Mouse (Mus musculus) stomach, embryonic 16.5 days (tissue): ENCODE measurements at regions not wholly inside any gene's neighbourhood (a gene's known extent, or its start where the extent isn't known, plus 50 kb on each side); places are given as distances from the start of the nearest gene placed in this dataset.

Source experiments
- ATAC-seq: fragments of 200-750 bp; cut with Nextera tagmentation; 2 replicates; pipeline ENCODE4 v1.8.0; 2017; ENCODE audit warnings: moderate number of reproducible peaks, moderate TSS enrichment; ENCODE audit not compliant: insufficient read depth, low FRiP score
- H3K27ac ChIP-seq: fragments of 300-500 bp; sonication (generic); 2 replicates; pipeline ENCODE4 v1.5.1; 2014; ENCODE audit warnings: low read length
- H3K27me3 ChIP-seq: fragments of 300-500 bp; sonication (generic); 2 replicates; pipeline ENCODE4 v1.6.1; 2014; ENCODE audit warnings: low read length, control low read depth, mixed read lengths; ENCODE audit not compliant: control insufficient read depth, insufficient read depth
- H3K36me3 ChIP-seq: fragments of 300-500 bp; sonication (generic); 2 replicates; pipeline ENCODE4 v1.6.1; 2014; ENCODE audit warnings: low read length; ENCODE audit not compliant: control insufficient read depth, insufficient read depth
- H3K4me1 ChIP-seq: fragments of 300-500 bp; sonication (generic); 2 replicates; pipeline ENCODE4 v1.6.1; 2014; ENCODE audit warnings: low read length, control low read depth, mixed read lengths; ENCODE audit not compliant: control insufficient read depth, insufficient read depth
- H3K4me2 ChIP-seq: fragments of 300-500 bp; sonication (generic); 2 replicates; pipeline ENCODE4 v1.6.1; 2014; ENCODE audit warnings: low read depth, low read length, mixed read lengths
- H3K4me3 ChIP-seq: fragments of 300-500 bp; sonication (generic); replicated peaks from 2 replicates; pipeline ENCODE4 v1.5.1; 2014; ENCODE audit warnings: mild to moderate bottlenecking, low read length
- H3K9ac ChIP-seq: fragments of 300-500 bp; sonication (generic); 2 replicates; pipeline ENCODE4 v1.6.1; 2014; ENCODE audit warnings: low read length
- H3K9me3 ChIP-seq: fragments of 300-500 bp; sonication (generic); replicated peaks from 2 replicates; pipeline ENCODE4 v1.6.1; 2016; ENCODE audit warnings: low read length, control low read depth; ENCODE audit not compliant: control insufficient read depth
- WGBS: fragments of 180-500 bp; shearing (Covaris S2); extraction: QIAGEN DNeasy Blood & Tissue Kit; methylation state at CpG from one replicate; pipeline ENCODE4 v1.1.7; 2014; 5-methylcytosine and 5-hydroxymethylcytosine counted together

DNA sequence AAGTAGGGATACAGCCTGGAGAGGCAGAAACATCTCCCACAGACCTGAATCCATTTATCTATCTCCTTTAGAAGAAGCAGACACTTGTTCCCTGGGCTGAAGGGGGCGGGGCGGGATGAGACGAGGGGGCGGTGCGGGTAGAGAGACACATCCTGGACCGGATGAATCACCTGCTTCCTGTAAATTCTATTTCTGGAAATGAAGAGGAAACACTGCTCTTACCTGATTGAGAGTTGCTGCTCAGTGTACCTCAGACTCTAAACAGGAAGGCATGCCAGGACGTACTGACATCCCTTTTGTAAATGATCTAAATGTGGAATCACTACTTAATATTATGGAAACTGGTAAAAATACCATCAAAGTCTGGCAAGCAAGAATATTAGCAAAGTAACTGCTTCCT is 105.5 kb upstream of the Noct start:
- Histone ChIP-seq H3K4me1 (no peaks in the 10 kb centered on the region), H3K27me3 (no peaks in the 10 kb centered on the region), H3K9me3 (no peaks in the 10 kb centered on the region), H3K4me3 (no peak overlapping the region), H3K4me2 (no peak overlapping the region), H3K27ac (no peak overlapping the region), H3K9ac (no peak overlapping the region), H3K36me3 (no peaks in the 10 kb centered on the region)
- 76% methylated on average over 7 of the region's 7 CpGs for WGBS
- 0 out of 2 replicates have a peak, but pooled peaks have one; percentile 37 for ATAC-seq

DNA sequence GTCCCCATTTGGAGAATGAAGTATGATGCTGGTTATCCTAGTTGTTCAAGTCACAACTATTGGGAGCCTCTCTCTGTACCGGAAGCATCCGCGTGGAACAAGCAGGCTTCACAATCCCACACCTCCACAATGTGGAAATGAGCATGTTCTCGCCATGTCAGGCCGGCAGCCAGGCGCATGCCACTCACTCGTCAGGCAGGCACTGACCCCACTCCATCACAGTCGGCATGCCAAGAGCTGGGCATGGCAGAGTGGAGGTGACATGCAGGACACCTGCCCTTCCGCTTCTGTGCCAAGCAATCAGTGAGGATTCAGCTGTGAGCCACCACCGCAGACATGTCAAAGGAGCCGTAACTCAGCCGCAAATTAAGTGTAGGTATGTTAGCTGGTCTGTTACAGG is 103.7 kb upstream of the Noct start:
- 89% methylated on average over 12 of the region's 12 CpGs for WGBS

DNA sequence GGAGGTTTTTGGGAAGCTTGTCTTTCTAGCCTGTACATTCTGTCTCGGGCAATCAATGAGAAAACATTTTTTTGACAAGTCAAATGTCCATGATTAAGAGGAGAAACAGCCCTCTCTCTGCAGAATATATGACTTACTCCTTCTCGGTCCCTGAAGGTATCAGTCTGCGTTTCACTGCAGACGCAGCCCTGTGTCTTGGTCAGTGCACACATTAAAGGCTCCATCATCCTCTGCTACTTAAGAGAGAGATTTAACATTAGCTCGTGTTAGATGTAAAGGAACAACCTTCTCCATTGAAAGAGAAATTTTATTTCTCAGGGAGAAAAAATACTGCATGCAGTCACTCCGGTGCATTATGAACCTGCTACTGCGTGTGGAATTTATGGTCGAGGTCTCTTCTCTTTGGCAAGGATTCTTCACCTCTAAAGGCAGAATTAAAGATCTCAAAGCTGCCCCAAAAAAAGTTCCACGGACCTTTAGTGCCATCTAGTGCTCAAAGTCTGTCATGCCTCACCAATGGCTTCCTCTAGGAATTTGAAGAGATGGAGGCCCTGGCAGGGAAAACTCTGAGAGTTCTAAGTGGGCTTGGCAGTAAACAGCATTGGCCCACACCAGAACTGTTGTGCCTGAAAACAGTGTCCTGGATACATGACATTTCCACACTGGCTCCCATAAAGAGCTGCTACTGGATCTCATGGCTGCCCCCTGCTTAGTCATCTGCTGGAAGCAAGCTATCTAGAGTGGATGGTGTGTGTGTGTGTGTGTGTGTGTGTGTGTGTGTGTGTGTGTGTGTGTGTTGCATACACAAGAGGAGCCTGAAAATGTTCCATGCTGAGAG is 102.3 kb upstream of the Noct start:
- H3K4me1 ChIP-seq, result no peaks in the 10 kb centered on the region
- no peak for ATAC-seq
- no peaks in the 10 kb centered on the region for H3K9me3 ChIP-seq
- H3K9ac ChIP-seq, result no peak overlapping the region
- WGBS, result 25% methylated on average over 9 of the region's 9 CpGs
- H3K27me3 ChIP-seq, result no peaks in the 10 kb centered on the region
- H3K36me3 ChIP-seq, result no peaks in the 10 kb centered on the region
- no peak overlapping the region for H3K27ac ChIP-seq
- no peak overlapping the region for H3K4me2 ChIP-seq
- no peak overlapping the region for H3K4me3 ChIP-seq

More for the DNA sequence above, 103.7 kb upstream of the Noct start:
- no peak for ATAC-seq
- H3K27me3 ChIP-seq, result no peaks in the 10 kb centered on the region
- H3K36me3 ChIP-seq, result no peaks in the 10 kb centered on the region
- H3K27ac ChIP-seq, result no peak overlapping the region
- H3K9me3 ChIP-seq, result no peaks in the 10 kb centered on the region
- H3K4me1 ChIP-seq, result no peaks in the 10 kb centered on the region
- H3K4me3 ChIP-seq, result no peak overlapping the region
- H3K9ac ChIP-seq, result no peak overlapping the region
- H3K4me2 ChIP-seq, result no peak overlapping the region

DNA sequence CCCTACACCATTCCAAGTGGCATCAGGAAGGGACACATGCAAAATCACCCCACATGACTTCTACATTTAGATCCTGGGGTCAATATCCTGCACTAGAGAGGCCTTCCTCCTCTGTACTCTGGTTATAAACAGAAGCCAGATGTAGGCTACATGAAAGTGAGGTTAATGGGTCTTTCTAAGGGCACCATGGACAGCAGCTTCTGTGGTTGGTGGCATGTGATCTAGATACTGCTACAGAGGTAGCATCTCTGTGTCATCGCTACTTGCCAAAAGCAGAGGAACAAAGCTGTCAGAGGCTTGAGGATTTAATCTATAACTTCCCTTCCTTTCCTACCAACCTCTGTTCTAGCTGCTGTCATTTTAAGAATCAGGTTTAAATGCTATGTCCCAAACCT is 101.7 kb upstream of the Noct start:
- no peak for ATAC-seq
- no peak overlapping the region for H3K9ac ChIP-seq
- H3K4me2 ChIP-seq, result no peak overlapping the region
- H3K4me3 ChIP-seq, result no peak overlapping the region
- no peaks in the 10 kb centered on the region for H3K27me3 ChIP-seq
- H3K36me3 ChIP-seq, result no peaks in the 10 kb centered on the region
- no peak overlapping the region for H3K27ac ChIP-seq
- WGBS, result 96% methylated on average over 1 of the region's 1 CpGs
- no peaks in the 10 kb centered on the region for H3K9me3 ChIP-seq
- H3K4me1 ChIP-seq, result no peaks in the 10 kb centered on the region

DNA sequence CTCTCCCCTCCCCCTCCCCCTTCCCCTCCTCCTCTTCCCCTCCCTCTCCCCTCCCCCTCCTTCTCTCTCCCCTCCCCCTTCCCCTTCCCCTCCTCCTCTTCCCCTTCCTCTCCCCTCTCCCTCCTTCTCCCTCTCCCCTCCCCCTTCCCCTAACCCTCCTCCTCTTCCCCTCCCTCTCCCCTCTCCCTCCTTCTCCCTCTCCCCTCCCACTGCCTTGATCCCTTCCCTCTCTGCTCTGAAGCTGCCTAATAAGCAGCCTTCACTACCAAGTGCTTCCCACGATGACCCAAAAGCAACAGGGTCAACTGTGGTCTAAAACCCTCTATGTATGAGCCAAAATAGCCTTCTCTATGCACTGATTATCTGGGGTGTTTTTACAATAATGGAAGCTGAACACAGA is 96.4 kb upstream of the Noct start:
- WGBS, result 82% methylated on average over 1 of the region's 1 CpGs

DNA sequence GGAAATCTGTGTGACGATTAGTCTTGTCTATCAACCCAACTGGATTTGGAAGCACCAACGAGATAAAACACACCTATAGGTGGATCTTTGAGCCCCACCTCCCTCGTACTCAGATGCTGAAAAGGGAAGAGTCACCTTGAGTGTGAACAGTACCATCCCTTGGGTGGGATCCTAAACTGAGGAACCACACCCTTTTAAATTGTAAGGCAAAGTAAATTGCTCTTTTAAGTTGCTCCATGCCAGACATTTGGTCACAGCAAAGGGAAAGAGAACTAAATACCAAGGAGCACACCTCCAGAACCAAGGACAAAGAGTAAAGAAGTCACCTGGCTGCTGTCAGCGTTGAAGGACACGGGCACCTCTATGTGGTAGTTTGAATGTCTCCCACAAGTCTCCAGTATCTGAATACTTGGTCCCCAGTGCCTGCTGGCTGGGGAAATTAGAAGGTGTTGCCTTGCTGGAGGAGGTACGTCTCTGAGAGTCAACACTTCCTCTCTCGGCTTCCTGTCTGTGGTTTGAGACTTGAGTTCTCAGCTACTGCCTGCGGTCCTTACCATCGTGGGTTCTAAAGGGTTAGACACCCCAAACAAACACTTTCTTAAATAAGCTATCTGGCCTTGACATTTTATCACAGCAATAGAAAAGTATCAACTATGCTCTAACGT is 95.6 kb upstream of the Noct start:
- no peak for ATAC-seq

More for the DNA sequence above, 96.4 kb upstream of the Noct start:
- Histone ChIP-seq H3K4me2 (no peak overlapping the region), H3K27me3 (no peaks in the 10 kb centered on the region), H3K9ac (no peak overlapping the region), H3K36me3 (no peaks in the 10 kb centered on the region), H3K27ac (no peak overlapping the region), H3K9me3 (no peaks in the 10 kb centered on the region), H3K4me1 (no peaks in the 10 kb centered on the region), H3K4me3 (no peak overlapping the region)
- ATAC-seq, result no peak

DNA sequence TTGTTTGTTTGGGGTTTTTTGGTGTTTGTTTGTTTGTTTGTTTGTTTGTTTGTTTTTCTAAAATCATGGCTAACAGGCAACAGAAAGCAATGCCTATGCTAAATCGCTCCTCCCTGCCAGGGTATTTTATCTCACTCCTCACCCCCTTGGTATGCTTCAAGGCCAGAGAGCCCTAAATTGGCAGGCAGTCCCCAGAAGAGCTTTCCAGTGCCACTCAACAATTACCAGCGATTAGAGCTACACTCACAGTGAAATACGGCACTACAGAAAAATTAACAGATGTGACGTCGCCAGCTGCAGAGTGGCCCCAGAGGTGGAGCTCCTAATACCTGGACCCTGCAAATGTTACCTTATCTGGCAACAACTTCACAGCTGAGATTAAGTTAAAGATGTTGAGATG is 93.5 kb upstream of the Noct start:
- H3K27ac ChIP-seq, result no peak overlapping the region
- H3K4me2 ChIP-seq, result no peak overlapping the region
- no peaks in the 10 kb centered on the region for H3K36me3 ChIP-seq
- no peak overlapping the region for H3K9ac ChIP-seq
- no peak overlapping the region for H3K4me3 ChIP-seq
- ATAC-seq, result no peak
- no peaks in the 10 kb centered on the region for H3K4me1 ChIP-seq
- 81% methylated on average over 5 of the region's 5 CpGs for WGBS
- H3K27me3 ChIP-seq, result no peaks in the 10 kb centered on the region
- no peaks in the 10 kb centered on the region for H3K9me3 ChIP-seq

More for the DNA sequence above, 95.6 kb upstream of the Noct start:
- no peak overlapping the region for H3K4me3 ChIP-seq
- H3K9ac ChIP-seq, result no peak overlapping the region
- H3K9me3 ChIP-seq, result no peaks in the 10 kb centered on the region
- no peaks in the 10 kb centered on the region for H3K4me1 ChIP-seq
- no peak overlapping the region for H3K27ac ChIP-seq
- H3K27me3 ChIP-seq, result no peaks in the 10 kb centered on the region
- H3K4me2 ChIP-seq, result no peak overlapping the region
- H3K36me3 ChIP-seq, result no peaks in the 10 kb centered on the region
- WGBS, result 79% methylated on average over 10 of the region's 10 CpGs

DNA sequence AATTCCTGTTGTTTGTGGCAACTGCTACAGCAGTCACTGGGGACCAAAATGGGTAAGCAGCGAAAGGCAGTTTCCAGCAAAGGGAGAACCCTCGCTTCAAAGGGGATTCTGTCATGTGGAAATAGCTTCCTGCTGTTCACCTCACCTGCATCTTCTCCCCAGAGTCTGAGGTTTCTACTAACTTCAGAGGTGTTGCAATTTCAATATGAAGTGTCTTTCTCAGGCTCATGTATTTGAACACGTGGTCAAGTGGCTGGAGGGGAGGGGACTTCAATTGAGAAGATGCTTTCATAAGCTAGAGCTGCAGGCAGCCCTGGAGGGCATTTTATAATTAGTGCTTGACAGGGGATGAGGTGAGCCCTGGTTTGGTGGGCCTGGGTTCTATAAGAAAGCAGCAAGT is 92.9 kb upstream of the Noct start:
- Histone ChIP-seq H3K27me3 (no peaks in the 10 kb centered on the region), H3K9me3 (no peaks in the 10 kb centered on the region), H3K36me3 (no peaks in the 10 kb centered on the region), H3K4me2 (no peak overlapping the region), H3K9ac (no peak overlapping the region), H3K4me1 (no peaks in the 10 kb centered on the region), H3K27ac (no peak overlapping the region), H3K4me3 (no peak overlapping the region)
- no peak for ATAC-seq
- WGBS, result 76% methylated on average over 3 of the region's 3 CpGs

DNA sequence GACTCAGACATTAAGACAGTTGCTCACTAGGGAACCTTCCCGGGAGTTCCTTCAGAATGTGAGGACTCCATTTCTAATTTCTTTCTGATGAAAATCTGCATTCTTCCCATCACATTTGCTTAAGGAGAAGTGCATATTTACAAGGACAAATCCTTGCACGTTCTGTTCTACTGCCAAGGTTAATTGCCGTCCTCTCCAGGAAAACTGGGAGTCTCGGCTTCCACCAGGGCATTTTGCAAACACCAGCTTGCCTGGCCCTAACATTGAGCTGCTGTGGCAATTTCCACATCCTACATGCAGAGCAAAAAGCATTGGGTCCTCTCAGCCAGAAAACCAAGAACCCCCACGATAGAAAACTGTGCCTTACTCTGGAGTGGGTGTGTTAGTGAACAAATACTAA is 91.5 kb upstream of the Noct start:
- 61% methylated on average over 5 of the region's 5 CpGs for whole genome bisulfite sequencing
- no peaks in the 10 kb centered on the region for H3K4me1 ChIP-seq
- no peaks in the 10 kb centered on the region for H3K36me3 ChIP-seq
- no peak overlapping the region for H3K4me2 ChIP-seq
- no peak overlapping the region for H3K27ac ChIP-seq
- H3K4me3 ChIP-seq, result no peak overlapping the region
- ATAC-seq, result no peak
- H3K9ac ChIP-seq, result no peak overlapping the region
- no peaks in the 10 kb centered on the region for H3K9me3 ChIP-seq
- no peaks in the 10 kb centered on the region for H3K27me3 ChIP-seq
